Mouse (Mus musculus) frontal cortex, postnatal 25 days (tissue): ENCODE measurements at regions not wholly inside any gene's neighbourhood (a gene's known extent, or its start where the extent isn't known, plus 50 kb on each side); places are given as distances from the start of the nearest gene placed in this dataset.

Experiments
- DNase-seq, 2 experiments: peaks; one replicate each; pipeline ENCODE4 v3.0.0; 2022; ENCODE audit warnings: low spot score in 2 of 2

DNA sequence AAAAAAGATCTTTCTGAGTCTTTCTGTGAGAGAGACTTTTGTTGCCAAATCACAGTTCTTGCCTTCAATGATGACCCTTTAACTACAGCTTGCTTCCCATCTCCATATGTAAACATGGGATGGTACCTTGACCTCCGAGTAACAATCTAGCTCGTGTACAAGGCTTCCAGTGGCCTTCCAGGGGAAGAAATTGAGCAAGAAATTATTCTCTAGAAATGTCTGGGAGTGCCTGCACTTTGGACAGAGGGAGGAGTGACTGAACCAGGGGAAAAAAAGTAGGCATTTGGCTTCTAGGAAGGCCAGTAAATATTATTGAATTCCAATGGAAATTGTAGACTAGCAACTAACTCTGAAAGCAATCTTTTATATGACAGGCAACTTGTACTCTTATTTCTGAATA lies 287.8 kb upstream of the Mpdz start:
- DNase-seq = no peak

DNA sequence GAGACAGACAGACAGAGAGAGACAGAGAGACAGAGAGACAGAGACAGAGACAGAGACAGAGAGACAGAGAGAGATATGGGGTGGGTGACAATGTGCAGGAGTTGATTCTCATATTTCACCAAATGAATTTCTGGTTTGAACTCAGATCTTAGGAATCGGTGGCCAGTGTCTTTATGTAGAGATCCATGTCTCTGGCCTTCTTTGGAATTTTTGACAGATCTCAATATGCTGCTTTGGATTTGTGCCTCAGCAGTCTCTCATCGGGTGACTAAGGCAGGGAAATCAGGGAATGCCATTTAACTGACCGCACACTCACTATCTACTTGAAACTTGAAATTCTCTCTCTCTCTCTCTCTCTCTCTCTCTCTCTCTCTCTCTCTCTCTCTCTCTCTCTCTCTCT lies 286.3 kb upstream of the Mpdz start:
- no peak for DNase-seq

DNA sequence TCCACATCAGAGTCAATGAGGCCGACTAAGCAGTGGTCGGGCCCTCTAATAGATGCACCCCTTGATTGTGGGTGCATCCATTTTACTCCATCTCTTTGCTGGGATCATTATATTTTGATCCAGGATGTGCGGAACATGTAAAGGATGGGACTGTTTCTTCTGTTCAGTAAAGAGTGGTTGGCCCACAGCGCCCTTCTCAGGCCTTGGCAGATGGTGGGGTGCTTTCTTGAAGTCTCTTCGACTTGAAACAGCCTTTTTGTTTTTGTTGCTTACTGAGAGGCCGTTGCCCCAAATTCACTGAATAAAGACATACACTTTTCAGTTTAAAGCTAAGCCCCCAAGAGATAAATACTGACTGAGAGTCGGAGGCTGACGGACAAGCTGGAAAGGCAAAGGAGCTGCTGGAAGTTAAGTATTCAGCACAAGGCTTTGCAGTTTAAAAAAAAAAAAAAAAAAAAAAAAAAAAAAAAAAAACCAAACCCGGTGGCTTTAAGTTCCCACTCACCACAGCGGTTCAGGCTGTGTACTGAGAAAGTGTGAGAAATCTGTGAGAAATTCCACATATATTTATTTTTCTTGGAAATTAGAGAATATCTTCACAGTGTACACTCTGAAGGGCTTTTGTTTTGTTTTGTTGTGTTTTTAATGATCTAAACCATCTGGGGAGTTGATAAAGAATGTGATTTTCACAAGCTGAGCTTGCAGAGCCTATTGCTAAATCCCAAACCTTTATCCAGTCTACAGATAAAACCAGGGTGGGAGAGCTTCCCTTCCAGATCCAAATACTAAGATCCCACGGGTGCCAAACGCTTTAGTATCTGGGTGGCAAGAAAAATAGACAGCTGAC lies 285.3 kb upstream of the Mpdz start:
- DNase-seq = no peak

DNA sequence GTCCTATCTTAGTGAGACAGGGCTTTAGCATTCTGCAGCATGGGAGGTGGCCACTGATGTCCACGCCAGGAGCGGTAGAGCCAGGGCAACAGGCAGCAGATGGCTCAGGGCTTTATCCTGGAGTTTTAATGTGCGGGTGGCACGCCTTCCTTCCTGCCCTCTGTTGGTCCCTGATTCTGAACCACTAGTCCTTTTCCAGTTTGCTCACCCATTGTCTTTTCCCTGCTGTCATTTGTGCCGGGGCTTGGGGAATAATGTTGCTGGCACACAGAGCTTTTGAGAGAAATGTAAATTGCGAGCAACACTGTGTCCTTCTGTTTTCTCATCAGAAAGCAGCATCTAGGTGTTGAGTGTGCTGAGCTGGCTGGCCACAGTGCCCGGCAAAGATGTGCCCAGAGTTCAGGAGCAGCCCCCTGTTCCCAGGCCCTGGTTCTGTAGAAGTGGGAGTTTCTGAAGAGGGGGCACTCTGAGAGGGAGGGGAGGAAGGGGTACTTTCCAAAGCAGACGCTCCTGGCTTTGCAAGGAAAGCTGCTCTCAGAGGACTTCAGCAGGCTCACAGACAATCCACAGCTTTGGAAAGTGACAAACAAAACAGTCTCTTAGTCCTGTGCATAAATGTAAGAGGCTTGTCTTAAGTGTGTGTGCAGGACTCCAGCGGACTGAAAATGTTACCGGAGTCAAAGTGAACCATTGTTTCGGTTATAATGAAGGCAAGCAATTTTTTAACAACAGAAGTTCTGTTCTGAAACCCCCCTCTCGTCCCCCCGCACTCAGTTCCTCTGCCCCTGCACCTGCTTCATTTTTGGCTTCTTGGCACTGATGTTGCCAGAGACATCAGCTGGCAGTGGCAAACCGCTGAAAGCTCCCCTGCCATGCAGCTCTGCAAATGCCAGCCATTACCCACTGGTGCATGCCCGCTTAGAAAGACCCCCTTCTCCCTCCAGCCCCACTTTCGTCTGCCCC lies 284.4 kb upstream of the Mpdz start:
- no peak for DNase-seq

DNA sequence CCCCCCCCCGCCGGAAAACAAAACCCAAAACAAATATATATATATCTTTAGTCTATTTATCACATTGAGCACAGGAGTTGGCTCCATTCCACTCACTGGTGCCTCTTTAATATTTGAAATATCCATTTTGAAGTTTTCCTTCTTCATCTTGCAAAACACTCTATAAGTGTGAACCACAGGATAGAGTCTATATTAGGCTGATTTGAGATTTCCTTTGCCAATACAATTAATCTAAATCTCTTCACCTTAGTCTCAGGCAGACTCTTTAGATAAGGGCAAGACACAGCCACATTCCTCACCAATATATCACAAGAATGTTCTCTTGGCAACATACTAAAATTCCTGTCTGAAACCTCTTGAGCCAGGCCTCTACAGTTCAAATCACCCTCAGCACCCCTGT lies 282.1 kb upstream of the Mpdz start:
- DNase-seq = no peak

DNA sequence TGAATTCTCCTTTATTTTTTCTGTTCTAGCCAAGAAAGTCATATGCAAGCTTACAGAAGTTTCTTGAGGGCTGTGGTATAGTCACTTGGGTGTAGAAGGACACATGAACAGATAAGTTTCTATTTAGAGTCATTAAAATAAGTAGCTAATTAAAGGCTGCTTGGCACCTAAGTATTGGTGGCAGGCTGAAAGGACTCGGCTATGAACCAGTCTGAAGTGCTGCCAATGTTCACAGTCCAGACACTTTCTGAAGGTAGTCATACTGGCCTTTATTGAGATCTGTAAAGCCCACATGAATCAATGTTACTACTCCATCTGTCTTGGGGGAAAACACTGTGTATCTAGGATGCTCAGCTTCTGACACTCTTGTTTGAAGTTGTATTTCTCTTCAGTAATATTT lies 269.8 kb upstream of the Mpdz start:
- no peak for DNase-seq

DNA sequence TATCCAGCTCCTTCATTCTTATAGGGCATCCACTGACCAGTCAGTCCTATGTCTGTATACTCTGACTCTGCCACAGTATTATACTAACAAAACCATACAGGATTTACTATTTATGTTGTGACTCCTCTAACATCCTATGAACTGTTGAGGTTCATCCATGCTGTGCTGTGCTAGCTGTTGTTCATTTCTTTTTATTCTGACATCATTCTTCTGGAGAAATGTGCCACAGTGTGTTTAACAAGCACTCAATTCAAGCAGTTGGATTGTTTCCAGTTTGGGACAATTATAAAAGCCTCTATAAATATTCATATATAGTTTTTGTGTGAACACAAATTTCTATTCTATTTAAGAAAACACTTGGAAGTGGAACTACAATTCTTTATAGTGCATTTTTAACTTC lies 252.6 kb upstream of the Mpdz start:
- DNase-seq = no peak

DNA sequence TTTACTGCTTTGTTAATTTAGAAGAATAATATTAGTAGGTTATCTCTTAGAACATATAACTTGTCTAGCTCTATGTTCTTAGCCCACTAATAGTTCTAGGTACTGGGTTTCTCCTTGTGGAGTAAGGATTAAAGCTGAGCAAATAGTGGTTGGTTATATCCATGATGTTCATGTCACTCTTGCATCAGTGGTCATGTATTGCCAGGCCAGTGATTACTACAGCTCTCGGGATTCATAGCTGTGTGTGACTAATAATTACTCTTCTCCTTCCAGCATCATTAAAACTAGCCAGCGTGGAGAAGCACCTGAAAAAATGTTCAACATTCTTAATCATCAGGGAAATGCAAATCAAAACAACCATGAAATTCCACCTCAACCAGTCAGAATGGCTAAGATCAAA lies 234.6 kb upstream of the Mpdz start:
- DNase-seq = no peak

DNA sequence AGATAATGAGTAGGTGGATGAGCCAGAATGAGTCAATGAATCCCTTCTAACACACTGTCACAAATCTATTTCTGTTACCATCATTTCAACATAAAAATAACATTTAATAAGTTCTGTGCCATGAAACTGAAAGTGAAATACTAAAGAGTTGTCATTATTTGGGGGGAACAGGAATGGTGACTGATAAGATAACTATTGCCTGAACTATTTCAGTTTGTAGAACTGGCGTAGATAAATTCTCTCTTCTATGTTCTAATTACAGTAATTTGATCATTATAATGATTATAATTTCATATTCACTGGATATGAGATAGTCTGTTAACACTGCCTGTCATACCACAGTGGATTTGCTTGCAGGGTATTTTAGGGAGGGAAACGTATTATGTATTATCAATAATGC lies 232.3 kb upstream of the Mpdz start:
- DNase-seq = no peak

DNA sequence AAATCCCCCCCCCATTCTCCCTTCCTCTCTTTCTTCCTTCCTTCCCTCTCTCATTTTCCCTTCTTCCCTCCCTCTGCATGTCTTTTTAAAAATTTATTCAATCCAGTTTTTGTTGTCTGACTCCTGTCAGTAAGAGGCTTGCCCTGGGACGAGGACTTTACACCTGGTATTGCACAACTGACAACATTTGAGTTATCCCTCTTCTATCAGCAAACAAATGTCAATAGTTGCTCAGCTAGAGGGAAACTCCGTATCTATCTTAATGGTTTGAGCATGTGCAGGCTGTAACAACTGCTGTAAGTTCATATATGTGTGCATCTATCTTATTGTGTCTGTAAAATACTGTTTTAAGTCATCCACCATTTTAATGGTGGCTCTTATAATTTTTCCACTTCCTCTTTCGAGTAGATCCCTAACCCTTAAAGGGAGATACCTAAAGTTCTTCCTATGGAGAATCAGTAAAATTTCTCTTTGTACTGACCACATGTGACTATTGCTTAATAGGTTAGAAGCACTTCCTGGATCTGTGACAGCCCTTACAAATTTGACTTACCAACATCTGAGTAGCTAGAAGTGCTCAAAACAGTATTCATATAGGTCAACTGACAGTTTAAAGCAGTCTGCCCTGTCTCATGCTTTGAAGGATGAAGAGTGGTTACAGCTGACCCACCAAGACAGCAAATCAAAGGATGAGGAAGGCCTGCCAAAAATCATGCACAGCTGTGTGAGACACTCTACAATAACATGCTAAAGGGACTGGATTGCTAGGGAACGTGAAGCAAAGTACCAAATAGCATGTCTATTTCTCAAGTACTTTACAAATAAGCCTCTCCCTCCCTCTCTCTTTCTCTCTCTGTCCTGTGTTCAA lies 231.0 kb upstream of the Mpdz start:
- no peak for DNase-seq

DNA sequence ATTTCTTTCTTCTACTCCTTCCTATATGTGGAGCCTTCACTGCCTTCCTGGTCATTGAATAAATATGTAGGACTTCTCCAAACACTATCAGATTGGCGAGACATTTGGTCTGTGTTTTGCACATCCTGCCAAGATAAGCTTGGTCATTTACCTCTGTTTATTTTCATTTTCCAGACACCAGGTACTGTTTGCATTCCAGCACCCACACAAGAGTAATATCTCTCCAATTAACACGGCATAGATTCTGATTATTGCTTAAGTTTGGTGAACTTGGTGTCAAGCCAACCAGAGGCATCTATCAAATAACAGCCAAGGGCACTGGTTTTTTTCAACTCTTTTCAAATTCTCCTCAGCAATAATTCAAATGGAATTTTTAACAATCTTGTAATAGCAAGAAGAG lies 229.4 kb upstream of the Mpdz start:
- DNase-seq = no peak

DNA sequence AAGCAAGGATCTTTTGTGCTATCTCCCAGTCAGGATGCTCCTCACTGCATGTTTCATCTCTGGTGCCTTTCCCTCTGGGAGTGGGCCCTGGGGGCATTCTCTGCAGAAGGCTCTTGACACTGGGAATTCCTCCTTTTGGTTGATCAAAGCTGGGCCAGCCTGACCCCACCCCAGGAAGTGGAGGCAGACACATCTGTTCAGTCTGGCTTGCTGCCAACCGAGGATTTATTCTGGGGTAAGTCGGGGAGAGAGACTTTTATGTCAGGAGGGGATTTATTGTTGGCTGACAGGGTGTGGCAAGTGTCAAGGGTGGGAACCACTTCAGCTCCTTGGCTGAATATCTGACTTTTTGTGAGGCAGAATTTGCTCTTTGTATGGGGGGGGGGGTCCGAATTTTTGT lies 226.6 kb upstream of the Mpdz start:
- no peak for DNase-seq

DNA sequence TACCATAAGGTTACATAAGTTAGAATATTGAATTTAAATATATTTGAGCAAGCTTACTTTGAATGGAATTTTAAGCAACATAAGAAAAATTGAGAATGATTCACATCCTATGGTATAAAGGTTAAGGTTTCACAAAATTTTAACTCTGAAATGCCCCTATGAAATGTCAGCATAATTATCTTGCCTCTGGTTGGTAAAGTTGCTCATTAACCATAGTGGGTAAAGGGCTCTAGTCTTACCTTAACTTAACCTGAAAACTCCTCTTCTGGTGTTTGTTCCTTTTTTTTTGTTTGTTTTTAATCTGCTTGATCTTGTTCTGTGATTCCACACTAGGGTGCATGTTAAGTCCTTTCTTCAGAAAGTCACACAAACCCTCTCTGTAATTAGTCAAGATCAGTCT lies 218.5 kb upstream of the Mpdz start:
- DNase-seq = no peak

DNA sequence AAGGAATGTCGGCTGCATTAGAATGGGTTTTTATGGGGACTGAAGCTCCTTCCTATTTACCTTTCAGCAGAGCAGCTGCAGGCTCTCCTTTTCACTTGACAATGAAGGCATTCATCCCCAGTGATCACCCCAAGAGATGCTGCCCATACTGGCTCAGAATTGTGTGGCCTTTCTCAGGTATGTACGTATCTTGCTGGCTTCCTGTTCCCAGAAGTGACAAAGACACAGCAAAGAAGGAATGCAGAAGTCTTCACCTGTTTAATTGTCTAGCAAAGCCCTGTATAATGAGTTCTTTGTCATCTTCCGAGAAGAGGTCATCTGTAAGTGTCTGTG lies 185.8 kb upstream of the Mpdz start:
- DNase-seq = no peak

DNA sequence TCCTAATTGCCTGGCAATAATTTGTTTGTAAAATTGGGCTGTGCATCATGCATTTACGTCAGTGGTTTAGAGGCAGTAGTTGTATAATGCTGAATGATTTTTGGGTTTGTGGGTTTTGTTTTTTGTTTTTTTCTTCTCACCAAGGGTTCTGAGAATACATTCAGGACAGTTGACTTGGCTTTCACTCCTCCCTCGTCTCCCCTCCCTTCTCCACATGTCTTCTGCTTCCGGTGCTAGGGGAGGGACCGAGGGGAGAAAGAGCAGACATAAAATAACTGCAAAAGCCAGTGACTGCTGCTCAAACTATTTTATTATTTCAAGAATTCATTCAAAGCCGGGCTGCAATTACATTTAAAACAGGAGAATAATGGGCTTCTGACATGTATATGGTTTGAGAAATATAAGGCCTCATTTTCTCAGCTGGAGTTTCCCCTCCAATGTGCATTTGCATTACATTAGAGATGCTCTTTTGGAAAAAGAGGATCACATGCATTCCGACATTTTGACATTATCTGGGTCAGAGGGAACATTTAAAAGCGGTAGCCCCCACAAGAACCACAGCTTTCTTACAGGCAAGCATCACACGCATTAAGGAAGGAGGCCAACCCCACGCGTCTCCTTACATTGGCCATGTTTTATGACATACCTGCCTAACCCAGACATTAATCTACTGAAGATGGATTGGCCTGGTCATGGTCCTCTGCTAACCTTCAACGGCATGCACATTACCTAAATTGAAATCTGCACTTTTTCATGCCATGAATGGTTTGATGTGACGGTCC lies 185.3 kb upstream of the Mpdz start:
- no peak for DNase-seq

DNA sequence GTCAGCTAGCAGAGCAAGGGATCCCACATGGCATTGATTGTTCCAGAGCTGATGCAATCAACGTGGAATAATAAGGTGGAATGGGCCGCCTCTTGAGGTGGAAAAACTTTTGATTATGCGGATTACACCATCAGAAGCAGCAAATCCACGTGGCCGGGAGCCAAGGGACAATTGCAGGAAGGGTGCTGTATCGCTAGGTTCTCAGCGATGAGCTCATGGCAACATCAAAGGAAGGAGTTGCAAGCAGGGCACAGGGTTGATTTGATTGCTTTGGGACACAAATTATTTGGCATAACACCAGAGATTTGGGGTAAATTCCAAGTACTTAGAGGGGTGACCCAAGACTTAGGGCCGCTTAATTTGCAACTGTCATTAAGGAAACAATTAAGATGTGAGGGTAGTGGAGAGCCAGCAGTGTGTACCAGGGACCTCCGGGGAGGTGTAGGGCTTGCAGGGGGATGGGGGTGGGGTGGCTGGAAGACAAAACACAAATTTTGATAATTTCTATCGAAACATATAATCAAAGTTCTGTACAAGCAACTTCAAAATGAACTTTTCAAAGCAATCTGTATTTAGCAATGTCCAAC lies 182.8 kb upstream of the Mpdz start:
- no peak for DNase-seq

DNA sequence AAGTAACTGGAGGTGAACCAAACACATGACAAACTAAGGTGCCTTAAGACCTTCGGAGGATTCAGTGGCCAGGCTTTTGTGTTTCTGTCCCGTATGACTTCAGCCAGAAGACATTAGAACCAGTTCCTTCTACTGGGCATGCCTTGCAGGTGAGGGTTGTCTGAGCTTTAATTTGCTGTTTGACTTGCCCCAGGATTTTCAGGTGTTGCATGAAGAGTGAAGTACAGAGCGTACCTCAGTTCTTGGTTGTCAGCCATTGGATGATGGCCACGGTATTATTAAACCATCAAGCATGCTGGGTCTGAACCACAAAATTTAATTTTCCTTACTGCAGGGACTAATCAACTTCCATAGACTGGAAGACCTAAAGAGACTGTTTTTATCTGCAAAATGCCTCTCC lies 181.5 kb upstream of the Mpdz start:
- DNase-seq = no peak

DNA sequence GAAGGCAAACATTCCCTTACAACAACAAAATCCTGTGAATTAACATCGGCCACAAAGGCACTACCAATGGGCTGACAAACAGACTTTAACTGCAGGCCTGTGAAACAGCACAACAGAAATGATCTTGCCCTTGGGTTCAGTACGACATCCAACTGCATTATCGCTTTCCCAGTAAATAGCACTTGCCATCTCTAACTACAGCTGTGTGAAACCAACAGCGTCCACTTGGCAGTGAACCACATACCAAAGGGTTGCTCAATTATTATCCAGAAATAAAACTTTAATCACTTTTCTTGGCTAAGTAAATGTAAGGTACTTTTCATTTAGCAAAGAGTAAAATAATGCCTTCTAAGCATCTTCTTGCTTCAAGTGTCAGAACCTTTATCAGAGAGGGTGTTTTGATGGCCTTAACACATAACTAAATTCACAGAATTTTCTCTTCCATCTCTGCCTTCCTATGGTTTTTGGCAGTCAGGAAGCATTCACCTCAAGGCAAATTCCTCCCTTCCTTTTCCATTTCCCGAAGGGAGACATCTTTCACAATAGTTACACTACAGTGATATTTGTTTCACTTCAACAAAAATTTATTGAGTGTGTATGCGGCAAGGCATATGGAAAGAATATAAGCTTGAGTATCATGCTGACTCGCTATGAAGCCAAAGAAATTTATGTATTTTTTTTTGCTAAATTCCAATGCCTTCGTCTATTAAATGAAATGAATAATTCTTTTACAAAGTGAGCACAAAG lies 178.9 kb upstream of the Mpdz start:
- DNase-seq = no peak

DNA sequence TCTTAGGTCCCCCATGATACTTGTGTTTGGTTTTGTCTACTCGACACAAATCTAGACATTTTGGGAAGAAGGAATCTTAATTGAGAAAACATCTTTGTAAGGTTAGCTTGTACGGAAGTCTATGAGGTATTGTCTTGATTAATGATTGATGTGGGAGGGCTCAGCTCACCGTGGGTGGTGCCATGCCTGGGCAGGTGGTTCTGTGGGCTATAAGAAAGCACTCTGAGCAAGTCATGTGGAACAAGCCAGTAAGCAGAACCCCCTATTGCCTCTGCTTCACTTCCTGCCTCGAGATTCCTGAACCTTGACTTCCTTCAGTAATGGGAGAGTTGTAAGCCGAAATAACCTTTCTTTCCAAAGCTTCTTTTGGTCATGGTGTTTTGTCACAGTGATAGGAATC lies 174.6 kb upstream of the Mpdz start:
- no peak for DNase-seq

DNA sequence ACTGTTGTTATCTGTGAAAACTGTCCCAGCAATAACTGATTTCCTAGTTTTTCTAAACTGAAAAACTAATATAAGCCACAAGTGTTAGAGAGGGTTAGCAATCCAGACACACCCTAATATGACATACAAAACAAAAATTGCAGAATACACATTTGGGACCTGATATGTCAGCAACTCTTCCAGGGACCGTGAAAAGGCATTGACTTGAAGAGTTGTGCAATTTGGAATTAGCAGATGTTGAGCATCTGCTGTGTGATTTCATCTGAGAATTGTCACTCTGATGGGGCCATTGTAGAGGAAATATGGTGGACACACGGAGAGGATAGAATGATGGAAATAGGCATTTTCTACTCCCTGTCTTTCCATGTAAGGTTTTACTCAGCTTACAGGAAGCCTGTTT lies 168.6 kb upstream of the Mpdz start:
- DNase-seq = no peak
